Mouse (Mus musculus): ENCODE results near the gene Psmd12. TPM values are rescaled to one million over a fixed set of nuclear protein-coding genes. Genes with fewer than 3 reads are reported as not detected.

The Psmd12 gene
- polyA plus RNA-seq, 1 experiment from 2014 or later, result 147 TPM

DNA sequence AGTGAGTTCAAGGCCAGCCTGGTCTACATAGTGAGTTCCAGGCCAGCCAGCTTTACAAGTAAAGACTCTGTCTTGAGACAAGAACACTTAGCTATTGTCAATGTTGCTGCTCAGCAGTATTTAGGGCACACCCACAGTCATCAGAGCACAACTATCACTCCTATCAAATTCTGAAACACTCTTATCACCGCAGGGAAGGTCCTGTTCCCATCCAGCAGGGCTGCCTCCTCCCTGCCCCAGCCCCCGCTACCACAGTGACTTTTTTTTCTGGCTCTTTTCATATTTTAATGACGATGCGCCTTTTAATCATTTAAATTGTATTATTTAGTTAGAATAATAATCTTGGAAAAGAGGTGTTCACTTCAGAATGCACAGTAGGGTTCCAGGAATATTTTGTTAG, 52.2 kb downstream of the Psmd12 start:
- no peaks in the 10 kb centered on the region for H3K9me3 ChIP-seq (ENCODE audit: control insufficient read depth, low read length)
- no peak overlapping the region for H3K9ac ChIP-seq (ENCODE audit: low read length)
- H3K27me3 ChIP-seq (ENCODE audit: control insufficient read depth, insufficient read depth, low read length), result no peaks in the 10 kb centered on the region
- no peak overlapping the region for H3K27ac ChIP-seq (replicated peaks in 1 of 2; ENCODE audit: control insufficient read depth in 1 of 2, insufficient read depth in 1 of 2, low read depth in 2 of 2, low read length in 2 of 2)
- 61% methylated on average over 4 of the region's 4 CpGs for WGBS
- H3K4me1 ChIP-seq (ENCODE audit: control insufficient read depth in 2 of 2, insufficient read depth in 2 of 2, low read length in 2 of 2), result peaks cover 0 to 3% of the 10 kb centered on the region in 2 experiments; a peak in 1 of 4 replicates
- H3K4me3 ChIP-seq (ENCODE audit: control insufficient read depth in 1 of 2, insufficient read depth in 1 of 2, low read depth in 1 of 2, low read length in 2 of 2), result no peak overlapping the region
- no peak for ATAC-seq (ENCODE audit: insufficient number of reproducible peaks, insufficient read depth, low FRiP score, low read depth)
- no peak overlapping the region for H3K4me2 ChIP-seq (ENCODE audit: low read length)
- no peaks in the 10 kb centered on the region for H3K36me3 ChIP-seq (ENCODE audit: control insufficient read depth, insufficient read depth, low read length)

DNA sequence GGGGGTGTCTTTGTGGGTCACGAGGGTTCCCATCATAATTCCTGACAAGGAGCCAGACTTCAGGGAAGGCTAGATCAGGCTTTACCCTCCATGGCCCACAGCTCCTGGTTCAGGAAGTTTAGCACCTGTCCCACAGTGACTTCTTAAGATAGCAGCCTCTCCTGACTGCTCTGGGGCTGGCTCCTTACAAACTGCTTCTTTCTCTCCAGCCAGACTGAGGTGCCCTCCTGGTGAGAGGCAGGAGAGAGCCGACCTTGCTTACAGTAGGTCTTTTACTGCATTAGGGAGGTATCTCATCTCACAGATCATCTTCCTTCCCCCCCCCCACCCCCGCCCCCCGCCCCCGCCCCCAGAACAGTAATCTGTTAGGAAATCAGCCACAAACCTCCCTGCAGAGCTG, 53.0 kb downstream of the Psmd12 start:
- H3K9ac ChIP-seq (ENCODE audit: low read length), result no peak overlapping the region
- 40% methylated on average over 5 of the region's 5 CpGs for WGBS

GRCm38 (mm10) chr11:107538994-107539393, 59.7 kb downstream of the Psmd12 start:
- Histone ChIP-seq H3K4me1 (ENCODE audit: control insufficient read depth in 2 of 2, insufficient read depth in 2 of 2, low read length in 2 of 2) (no peaks in the 10 kb centered on the region), H3K4me2 (ENCODE audit: low read length) (no peak overlapping the region), H3K36me3 (ENCODE audit: control insufficient read depth, insufficient read depth, low read length) (no peaks in the 10 kb centered on the region), H3K27me3 (ENCODE audit: control insufficient read depth, insufficient read depth, low read length) (no peaks in the 10 kb centered on the region), H3K9me3 (ENCODE audit: control insufficient read depth, low read length) (no peaks in the 10 kb centered on the region), H3K9ac (ENCODE audit: low read length) (no peak overlapping the region), H3K27ac (replicated peaks in 1 of 2; ENCODE audit: control insufficient read depth in 1 of 2, insufficient read depth in 1 of 2, low read depth in 2 of 2, low read length in 2 of 2) (no peak overlapping the region), H3K4me3 (ENCODE audit: control insufficient read depth in 1 of 2, insufficient read depth in 1 of 2, low read depth in 1 of 2, low read length in 2 of 2) (no peak overlapping the region)
- no peak for ATAC-seq (ENCODE audit: insufficient number of reproducible peaks, insufficient read depth, low FRiP score, low read depth)
- WGBS, result 89% methylated on average over 4 of the region's 4 CpGs

More for the DNA sequence above, 53.0 kb downstream of the Psmd12 start:
- Histone ChIP-seq H3K27ac (replicated peaks in 1 of 2; ENCODE audit: control insufficient read depth in 1 of 2, insufficient read depth in 1 of 2, low read depth in 2 of 2, low read length in 2 of 2) (no peak overlapping the region), H3K4me2 (ENCODE audit: low read length) (no peak overlapping the region), H3K4me1 (ENCODE audit: control insufficient read depth in 2 of 2, insufficient read depth in 2 of 2, low read length in 2 of 2) (peaks cover 0 to 3% of the 10 kb centered on the region in 2 experiments; a peak in 1 of 4 replicates), H3K4me3 (ENCODE audit: control insufficient read depth in 1 of 2, insufficient read depth in 1 of 2, low read depth in 1 of 2, low read length in 2 of 2) (no peak overlapping the region), H3K9me3 (ENCODE audit: control insufficient read depth, low read length) (no peaks in the 10 kb centered on the region), H3K36me3 (ENCODE audit: control insufficient read depth, insufficient read depth, low read length) (no peaks in the 10 kb centered on the region), H3K27me3 (ENCODE audit: control insufficient read depth, insufficient read depth, low read length) (no peaks in the 10 kb centered on the region)
- ATAC-seq (ENCODE audit: insufficient number of reproducible peaks, insufficient read depth, low FRiP score, low read depth), result no peak

GRCm38 (mm10) chr11:107540339-107540738, 61.1 kb downstream of the Psmd12 start:
- Histone ChIP-seq H3K27me3 (ENCODE audit: control insufficient read depth, insufficient read depth, low read length) (no peaks in the 10 kb centered on the region), H3K36me3 (ENCODE audit: control insufficient read depth, insufficient read depth, low read length) (no peaks in the 10 kb centered on the region), H3K4me3 (ENCODE audit: control insufficient read depth in 1 of 2, insufficient read depth in 1 of 2, low read depth in 1 of 2, low read length in 2 of 2) (no peak overlapping the region), H3K9ac (ENCODE audit: low read length) (no peak overlapping the region), H3K27ac (replicated peaks in 1 of 2; ENCODE audit: control insufficient read depth in 1 of 2, insufficient read depth in 1 of 2, low read depth in 2 of 2, low read length in 2 of 2) (no peak overlapping the region), H3K9me3 (ENCODE audit: control insufficient read depth, low read length) (no peaks in the 10 kb centered on the region), H3K4me2 (ENCODE audit: low read length) (no peak overlapping the region), H3K4me1 (ENCODE audit: control insufficient read depth in 2 of 2, insufficient read depth in 2 of 2, low read length in 2 of 2) (no peaks in the 10 kb centered on the region)
- ATAC-seq (ENCODE audit: insufficient number of reproducible peaks, insufficient read depth, low FRiP score, low read depth), result no peak
- WGBS, result 43% methylated on average over 1 of the region's 1 CpGs

GRCm38 (mm10) chr11:107545747-107546476, 66.6 kb downstream of the Psmd12 start:
- WGBS, result 26% methylated on average over 13 of the region's 13 CpGs
- H3K27ac ChIP-seq (replicated peaks in 1 of 2; ENCODE audit: control insufficient read depth in 1 of 2, insufficient read depth in 1 of 2, low read depth in 2 of 2, low read length in 2 of 2), result no peak overlapping the region
- peak overlapping the region; percentile 100 for H3K4me2 ChIP-seq (ENCODE audit: low read length)
- H3K4me3 ChIP-seq (ENCODE audit: control insufficient read depth in 1 of 2, insufficient read depth in 1 of 2, low read depth in 1 of 2, low read length in 2 of 2), result peak overlapping the region in 1 of 2 experiments; percentile 99; a peak in 2 of 4 replicates
- no peaks in the 10 kb centered on the region for H3K27me3 ChIP-seq (ENCODE audit: control insufficient read depth, insufficient read depth, low read length)
- H3K36me3 ChIP-seq (ENCODE audit: control insufficient read depth, insufficient read depth, low read length), result peaks cover 18% of the 10 kb centered on the region
- peaks cover 2 to 22% of the 10 kb centered on the region in 2 experiments; a peak in 3 of 4 replicates for H3K4me1 ChIP-seq (ENCODE audit: control insufficient read depth in 2 of 2, insufficient read depth in 2 of 2, low read length in 2 of 2)
- no peak for ATAC-seq (ENCODE audit: insufficient number of reproducible peaks, insufficient read depth, low FRiP score, low read depth)
- H3K9me3 ChIP-seq (ENCODE audit: control insufficient read depth, low read length), result no peaks in the 10 kb centered on the region
- no peak overlapping the region for H3K9ac ChIP-seq (ENCODE audit: low read length)

DNA sequence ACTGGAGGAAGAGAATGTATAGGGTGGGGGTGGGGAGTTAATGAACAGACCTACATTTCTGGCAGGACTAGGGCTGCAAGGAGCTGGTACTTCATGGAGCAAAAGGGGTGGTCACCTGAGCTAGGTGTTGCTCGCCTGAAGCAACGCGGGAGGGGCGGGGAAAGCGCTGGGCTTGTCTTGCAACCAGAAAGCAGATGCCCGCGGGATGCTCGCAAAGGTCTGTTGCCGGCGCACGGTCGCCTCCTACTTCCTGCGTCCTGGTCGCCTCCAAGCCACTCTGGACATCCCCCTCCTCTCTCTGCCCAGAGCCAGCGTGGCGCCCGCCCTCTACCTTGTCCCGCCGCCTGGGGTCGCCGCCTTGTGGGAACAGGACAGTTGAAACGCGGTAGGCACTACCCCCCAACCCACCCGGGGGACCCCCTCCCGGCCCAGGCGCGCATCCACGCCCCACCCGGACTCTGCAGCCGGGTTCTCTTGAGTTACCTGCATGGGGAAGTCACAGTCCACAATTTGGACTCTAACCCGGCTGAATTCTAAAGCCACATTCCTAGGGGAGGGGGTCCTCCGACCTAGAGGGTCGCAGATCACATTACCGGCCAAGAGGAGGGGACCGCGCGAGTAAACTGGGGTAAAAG, 67.5 kb downstream of the Psmd12 start:
- Histone ChIP-seq H3K27me3 (ENCODE audit: control insufficient read depth, insufficient read depth, low read length) (no peaks in the 10 kb centered on the region), H3K4me1 (ENCODE audit: control insufficient read depth in 2 of 2, insufficient read depth in 2 of 2, low read length in 2 of 2) (peaks cover 4 to 30% of the 10 kb centered on the region in 2 experiments; a peak in 3 of 4 replicates), H3K9ac (ENCODE audit: low read length) (peak overlapping the region; percentile 97), H3K27ac (replicated peaks in 1 of 2; ENCODE audit: control insufficient read depth in 1 of 2, insufficient read depth in 1 of 2, low read depth in 2 of 2, low read length in 2 of 2) (peak overlapping the region; percentile 57 to 81; a peak in 3 of 4 replicates), H3K36me3 (ENCODE audit: control insufficient read depth, insufficient read depth, low read length) (peaks cover 26% of the 10 kb centered on the region), H3K9me3 (ENCODE audit: control insufficient read depth, low read length) (no peaks in the 10 kb centered on the region), H3K4me3 (ENCODE audit: control insufficient read depth in 1 of 2, insufficient read depth in 1 of 2, low read depth in 1 of 2, low read length in 2 of 2) (peak overlapping the region; percentile 96 to 99), H3K4me2 (ENCODE audit: low read length) (peak overlapping the region; percentile 100)
- ATAC-seq (ENCODE audit: insufficient number of reproducible peaks, insufficient read depth, low FRiP score, low read depth), result peak; percentile 46
- under 1% methylated on average over 30 of the region's 37 CpGs for WGBS

- WGBS, result under 1% methylated on average over 68 of the region's 70 CpGs
- ATAC-seq (ENCODE audit: insufficient number of reproducible peaks, insufficient read depth, low FRiP score, low read depth), result peak; percentile 63
- H3K4me1 ChIP-seq (ENCODE audit: control insufficient read depth in 2 of 2, insufficient read depth in 2 of 2, low read length in 2 of 2), result peaks cover 4 to 30% of the 10 kb centered on the region in 2 experiments; a peak in 3 of 4 replicates
These were observed 68.3 kb downstream of the Psmd12 start, which contains the start of gene Helz for GRCm38 (mm10) chr11:107547351-107548203. Helz (plus strand) TSS chr11:107547930.

More at GRCm38 (mm10) chr11:107547351-107548203, 68.3 kb downstream of the Psmd12 start, which contains the start of gene Helz:
- peak within 1 kb of the TSS; percentile 57 to 81 for H3K27ac ChIP-seq (replicated peaks in 1 of 2; ENCODE audit: control insufficient read depth in 1 of 2, insufficient read depth in 1 of 2, low read depth in 2 of 2, low read length in 2 of 2)
- peak within 1 kb of the TSS; percentile 97 for H3K9ac ChIP-seq (ENCODE audit: low read length)
- peak within 1 kb of the TSS; percentile 96 to 99 for H3K4me3 ChIP-seq (ENCODE audit: control insufficient read depth in 1 of 2, insufficient read depth in 1 of 2, low read depth in 1 of 2, low read length in 2 of 2)
- no peaks in the 10 kb centered on the region for H3K27me3 ChIP-seq (ENCODE audit: control insufficient read depth, insufficient read depth, low read length)
- peak within 1 kb of the TSS; percentile 100 for H3K4me2 ChIP-seq (ENCODE audit: low read length)
- H3K9me3 ChIP-seq (ENCODE audit: control insufficient read depth, low read length), result no peaks in the 10 kb centered on the region
- H3K36me3 ChIP-seq (ENCODE audit: control insufficient read depth, insufficient read depth, low read length), result peaks cover 32% of the 10 kb centered on the region
